Mouse (Mus musculus): ENCODE measurements around the gene Ank2. TPM values are rescaled to one million over a fixed set of nuclear protein-coding genes. Genes with fewer than 3 reads are reported as not detected.

Ank2 gene
- total and polyA plus RNA-seq, 3 experiments: 96.1 to 290 (median 269) TPM

DNA sequence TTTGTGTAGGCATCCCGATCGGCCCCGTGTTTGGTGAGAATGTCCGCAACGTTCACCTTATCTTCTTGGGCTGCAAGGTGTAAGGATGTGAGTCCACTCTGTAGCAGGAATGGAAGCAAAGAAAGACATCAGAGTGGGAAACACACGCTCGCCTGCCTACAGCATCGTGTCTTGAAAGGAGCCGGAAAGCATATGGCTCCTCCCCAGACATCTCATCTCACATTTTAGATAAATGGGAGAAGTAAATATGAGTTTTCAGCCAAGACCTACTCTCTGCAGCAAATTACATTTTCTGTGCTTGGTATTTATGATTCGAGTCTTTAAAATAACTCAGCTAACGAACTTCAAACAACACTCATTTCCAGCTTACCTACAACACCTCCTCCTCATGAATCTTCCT lies 495.2 kb downstream of the Ank2 start:
- no peak for DNase-seq
- no peak overlapping the region for H3K4me3 ChIP-seq
- whole genome bisulfite sequencing: 90% methylated on average over 11 of the region's 11 CpGs
- intact Hi-C loops (cut with DNase I): no loop called here
- no peaks in the 10 kb centered on the region for H3K27me3 ChIP-seq (ENCODE audit: control insufficient read depth, insufficient read depth, low read length)
- TF ChIP-seq POLR2A (IDR thresholded peaks at IDR 0.05; ENCODE audit: insufficient read depth, low read depth, low read length) (no peak), EP300 (IDR thresholded peaks at IDR 0.05; ENCODE audit: insufficient read depth, low read depth, low read length) (no peak), CTCF (IDR thresholded peaks at IDR 0.05) (no peak)
- H3K4me1 ChIP-seq (ENCODE audit: control insufficient read depth, insufficient read depth, low read length): 0 out of 2 replicates have a peak, but pooled peaks cover 3% of the 10 kb centered on the region
- no peak overlapping the region for H3K9ac ChIP-seq (ENCODE audit: low read depth, low read length)
- no peak overlapping the region for H3K27ac ChIP-seq
- H3K79me2 ChIP-seq (replicated peaks; ENCODE audit: control insufficient read depth, insufficient read depth, low read length): no peaks in the 10 kb centered on the region
- no peaks in the 10 kb centered on the region for H3K36me3 ChIP-seq (ENCODE audit: control insufficient read depth, insufficient read depth, low read length)

DNA sequence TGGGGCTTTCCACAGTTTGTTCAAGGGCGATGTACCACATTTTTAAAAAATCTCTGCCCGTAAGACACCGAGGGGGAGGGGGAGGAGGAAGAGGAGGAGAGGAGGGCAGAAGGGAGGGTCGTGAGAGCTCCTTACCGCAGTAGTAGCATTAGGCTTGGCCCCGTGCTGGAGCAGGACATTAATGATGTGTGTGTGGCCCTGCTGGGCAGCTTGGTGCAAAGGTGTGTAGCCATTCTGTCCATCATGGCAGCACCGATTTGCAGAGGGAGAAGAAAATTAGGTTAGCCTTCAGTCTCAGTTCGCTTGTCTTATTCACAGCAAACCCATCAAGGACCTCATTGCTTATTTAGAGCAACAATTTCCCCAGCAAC lies 500.4 kb downstream of the Ank2 start:
- no peaks in the 10 kb centered on the region for H3K79me2 ChIP-seq (replicated peaks; ENCODE audit: control insufficient read depth, insufficient read depth, low read length)
- intact Hi-C loops (cut with DNase I): loop anchor here (10.0 kb wide), 1 partner anchor 156 kb away; no protein-coding TSS in a partner anchor
- WGBS: 23% methylated on average over 8 of the region's 8 CpGs
- no peak overlapping the region for H3K4me3 ChIP-seq
- H3K4me1 ChIP-seq (ENCODE audit: control insufficient read depth, insufficient read depth, low read length): no peaks in the 10 kb centered on the region
- no peak for DNase-seq
- no peak for TF ChIP-seq CTCF (IDR thresholded peaks at IDR 0.05)
- peak overlapping the region; percentile 28; the same call in 1 of the 2 replicates for H3K27ac ChIP-seq
- H3K27me3 ChIP-seq (ENCODE audit: control insufficient read depth, insufficient read depth, low read length): no peaks in the 10 kb centered on the region
- no peaks in the 10 kb centered on the region for H3K36me3 ChIP-seq (ENCODE audit: control insufficient read depth, insufficient read depth, low read length)
- H3K9ac ChIP-seq (ENCODE audit: low read depth, low read length): no peak overlapping the region

DNA sequence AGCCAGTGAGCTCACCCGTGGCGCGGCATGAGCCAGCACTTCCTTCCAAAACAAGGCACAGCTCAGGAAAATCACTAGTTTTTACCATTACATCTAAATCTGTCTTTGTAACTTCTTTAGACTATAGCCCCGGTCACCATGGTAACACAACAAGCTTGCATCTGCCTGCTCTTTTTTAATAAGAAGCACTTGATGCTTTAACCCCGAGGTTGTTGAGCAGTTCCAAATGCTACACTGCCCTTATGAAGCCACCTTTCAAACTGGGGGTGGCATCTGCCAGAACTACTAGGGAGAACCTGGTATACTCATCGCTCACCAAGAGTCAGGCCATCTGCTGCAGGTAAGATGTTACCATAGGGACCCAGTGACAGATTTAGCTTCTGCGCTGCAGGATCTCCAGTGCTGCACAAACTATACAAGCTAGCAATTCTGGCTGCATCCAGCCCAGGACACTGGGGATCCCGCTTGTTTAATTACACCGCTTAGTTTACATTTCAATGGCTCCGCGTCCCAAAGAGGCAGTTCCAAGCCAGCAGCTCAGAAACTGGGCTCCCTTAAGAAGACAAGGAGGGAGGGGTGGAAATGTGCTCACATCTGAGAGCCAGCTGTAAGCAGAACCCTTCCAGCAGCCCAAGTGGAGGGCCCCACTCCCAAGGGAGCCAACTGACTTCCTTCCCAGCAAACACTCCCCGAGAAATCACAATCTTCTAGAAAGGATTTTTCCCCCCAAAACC lies 501.0 kb downstream of the Ank2 start:
- H3K36me3 ChIP-seq (ENCODE audit: control insufficient read depth, insufficient read depth, low read length): no peaks in the 10 kb centered on the region
- no peak for TF ChIP-seq CTCF (IDR thresholded peaks at IDR 0.05)
- no peak for TF ChIP-seq EP300 (IDR thresholded peaks at IDR 0.05; ENCODE audit: insufficient read depth, low read depth, low read length)
- TF ChIP-seq POLR2A (IDR thresholded peaks at IDR 0.05; ENCODE audit: insufficient read depth, low read depth, low read length): no peak
- peak overlapping the region; percentile 5; the same call in 1 of the 2 replicates for H3K4me3 ChIP-seq
- no peaks in the 10 kb centered on the region for H3K79me2 ChIP-seq (replicated peaks; ENCODE audit: control insufficient read depth, insufficient read depth, low read length)
- H3K27ac ChIP-seq: peak overlapping the region; percentile 46
- peak; percentile 56 to 68 for DNase-seq
- intact Hi-C loops (cut with DNase I): loop anchor here (10.0 kb wide), 1 partner anchor 157 kb away; no protein-coding TSS in a partner anchor
- H3K9ac ChIP-seq (ENCODE audit: low read depth, low read length): no peak overlapping the region
- no peaks in the 10 kb centered on the region for H3K27me3 ChIP-seq (ENCODE audit: control insufficient read depth, insufficient read depth, low read length)
- H3K4me1 ChIP-seq (ENCODE audit: control insufficient read depth, insufficient read depth, low read length): no peaks in the 10 kb centered on the region
- WGBS: 32% methylated on average over 12 of the region's 12 CpGs

DNA sequence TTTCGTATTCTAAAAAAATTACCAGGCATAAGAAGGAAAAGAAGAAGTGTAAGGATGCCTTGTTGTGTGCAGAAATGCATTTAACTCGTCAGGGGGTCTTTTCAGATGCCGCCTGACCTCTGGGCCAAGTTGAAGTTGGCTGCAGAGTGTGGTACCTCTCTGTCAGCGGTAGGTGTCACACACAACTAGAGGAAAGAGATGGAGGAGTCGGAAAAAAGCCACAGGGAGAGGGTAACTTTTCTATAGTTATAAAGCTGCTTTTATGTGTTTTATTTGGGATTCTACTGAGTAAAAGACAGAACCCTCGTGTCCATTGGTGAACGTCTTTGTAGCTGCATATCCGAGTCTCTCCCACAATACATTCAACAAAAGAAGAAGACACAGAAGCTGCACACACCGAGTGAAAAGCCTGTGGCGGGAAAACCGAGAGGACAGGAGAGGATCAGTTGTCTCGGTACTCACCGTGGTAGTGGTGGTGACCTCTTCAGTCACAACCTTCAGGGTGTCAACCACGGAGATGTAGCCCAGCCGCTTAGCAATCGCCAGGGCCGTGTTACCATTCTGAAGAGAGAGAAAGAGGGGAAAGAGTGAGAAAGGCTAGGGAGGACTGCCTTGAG lies 501.7 kb downstream of the Ank2 start:
- intact Hi-C loops (cut with DNase I): loop anchor here (10.0 kb wide), 1 partner anchor 157 kb away; no protein-coding TSS in a partner anchor
- Histone ChIP-seq H3K79me2 (replicated peaks; ENCODE audit: control insufficient read depth, insufficient read depth, low read length) (no peaks in the 10 kb centered on the region), H3K4me1 (ENCODE audit: control insufficient read depth, insufficient read depth, low read length) (no peaks in the 10 kb centered on the region), H3K27ac (peak overlapping the region; percentile 46), H3K4me3 (peak overlapping the region; percentile 5; the same call in 1 of the 2 replicates), H3K9ac (ENCODE audit: low read depth, low read length) (no peak overlapping the region), H3K36me3 (ENCODE audit: control insufficient read depth, insufficient read depth, low read length) (no peaks in the 10 kb centered on the region), H3K27me3 (ENCODE audit: control insufficient read depth, insufficient read depth, low read length) (no peaks in the 10 kb centered on the region)
- no peak for TF ChIP-seq EP300 (IDR thresholded peaks at IDR 0.05; ENCODE audit: insufficient read depth, low read depth, low read length)
- no peak for TF ChIP-seq POLR2A (IDR thresholded peaks at IDR 0.05; ENCODE audit: insufficient read depth, low read depth, low read length)
- TF ChIP-seq CTCF (IDR thresholded peaks at IDR 0.05): peak; percentile 42
- peak in 1 of 2 experiments; percentile 42 for DNase-seq
- 27% methylated on average over 17 of the region's 17 CpGs for WGBS

DNA sequence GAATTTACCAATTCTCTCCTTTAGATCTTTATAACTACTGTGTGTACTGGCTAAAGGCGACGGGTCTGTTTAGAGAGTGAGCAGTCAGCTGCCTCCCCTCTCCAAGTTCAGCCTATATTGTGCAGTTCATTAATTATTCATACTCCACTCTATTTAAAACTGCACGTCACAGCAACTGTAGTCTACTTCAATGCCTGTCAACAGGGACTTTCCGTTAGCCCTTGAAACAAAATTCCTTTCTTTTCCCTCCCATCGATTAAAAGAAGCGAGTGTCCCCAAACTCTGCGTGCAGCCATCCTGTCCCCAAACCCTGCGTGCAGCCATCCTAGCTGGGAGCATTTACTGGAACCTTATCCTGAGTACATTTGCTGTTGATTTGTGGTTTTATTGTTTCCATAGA lies 502.4 kb downstream of the Ank2 start:
- no peak overlapping the region for H3K9ac ChIP-seq (ENCODE audit: low read depth, low read length)
- 83% methylated on average over 8 of the region's 8 CpGs for WGBS
- no peaks in the 10 kb centered on the region for H3K4me1 ChIP-seq (ENCODE audit: control insufficient read depth, insufficient read depth, low read length)
- no peaks in the 10 kb centered on the region for H3K36me3 ChIP-seq (ENCODE audit: control insufficient read depth, insufficient read depth, low read length)
- no peak for DNase-seq
- no peaks in the 10 kb centered on the region for H3K27me3 ChIP-seq (ENCODE audit: control insufficient read depth, insufficient read depth, low read length)
- no peak for TF ChIP-seq EP300 (IDR thresholded peaks at IDR 0.05; ENCODE audit: insufficient read depth, low read depth, low read length)
- no peak for TF ChIP-seq CTCF (IDR thresholded peaks at IDR 0.05)
- no peak for TF ChIP-seq POLR2A (IDR thresholded peaks at IDR 0.05; ENCODE audit: insufficient read depth, low read depth, low read length)
- H3K79me2 ChIP-seq (replicated peaks; ENCODE audit: control insufficient read depth, insufficient read depth, low read length): no peaks in the 10 kb centered on the region
- intact Hi-C loops (cut with DNase I): loop anchor here (10.0 kb wide), 1 partner anchor 158 kb away; no protein-coding TSS in a partner anchor
- no peak overlapping the region for H3K27ac ChIP-seq
- H3K4me3 ChIP-seq: no peak overlapping the region

DNA sequence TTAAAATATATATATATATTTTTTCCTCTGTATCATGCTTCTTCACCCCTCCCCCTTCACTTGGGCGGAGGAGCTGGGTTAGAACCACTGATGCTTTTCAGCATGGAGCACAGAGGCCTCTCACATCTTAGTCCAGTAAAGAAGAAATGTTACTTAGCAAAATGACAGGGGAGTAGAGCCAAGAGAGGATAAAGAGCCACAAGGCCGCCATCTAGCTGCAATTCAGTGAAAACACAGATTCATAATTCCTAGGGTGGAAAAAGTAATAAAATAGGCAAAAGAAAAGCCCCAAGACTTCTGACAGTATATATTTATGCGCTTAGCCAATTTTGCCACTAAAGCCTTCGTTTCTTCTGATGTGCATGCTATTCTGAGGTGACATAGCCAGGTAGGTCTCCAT lies 503.2 kb downstream of the Ank2 start:
- no peak overlapping the region for H3K4me3 ChIP-seq
- no peak overlapping the region for H3K27ac ChIP-seq
- no peak overlapping the region for H3K9ac ChIP-seq (ENCODE audit: low read depth, low read length)
- H3K79me2 ChIP-seq (replicated peaks; ENCODE audit: control insufficient read depth, insufficient read depth, low read length): no peaks in the 10 kb centered on the region
- H3K4me1 ChIP-seq (ENCODE audit: control insufficient read depth, insufficient read depth, low read length): no peaks in the 10 kb centered on the region
- no peaks in the 10 kb centered on the region for H3K36me3 ChIP-seq (ENCODE audit: control insufficient read depth, insufficient read depth, low read length)
- TF ChIP-seq POLR2A (IDR thresholded peaks at IDR 0.05; ENCODE audit: insufficient read depth, low read depth, low read length): no peak
- peak; percentile 65 for TF ChIP-seq CTCF (IDR thresholded peaks at IDR 0.05)
- no peak for DNase-seq
- intact Hi-C loops (cut with DNase I): loop anchor here (10.0 kb wide), 1 partner anchor 159 kb away; no protein-coding TSS in a partner anchor
- H3K27me3 ChIP-seq (ENCODE audit: control insufficient read depth, insufficient read depth, low read length): no peaks in the 10 kb centered on the region
- 81% methylated on average over 4 of the region's 4 CpGs for WGBS

All from heart, adult 2 months (tissue).